Mouse (Mus musculus) forebrain, embryonic 11.5 days (tissue): Measurements from ENCODE around the gene Wrap53. TPM values are rescaled to one million over a fixed set of nuclear protein-coding genes. Genes with fewer than 3 reads are reported as not detected.

Source experiments
- ATAC-seq: fragments of 200-750 bp; cut with Nextera tagmentation; replicated peaks from 2 replicates; pipeline ENCODE4 v1.8.0; 2017; ENCODE audit warnings: moderate TSS enrichment; ENCODE audit not compliant: low FRiP score
- DNase-seq: peaks from one replicate; pipeline ENCODE4 v3.0.0-alpha.2; 2017; ENCODE audit warnings: low spot score
- H3K27ac ChIP-seq: fragments of 300-500 bp; sonication (generic); 2 replicates; pipeline ENCODE4 v1.5.1; 2014; ENCODE audit warnings: low read depth, low read length
- H3K27me3 ChIP-seq: fragments of 300-500 bp; sonication (generic); 2 replicates; pipeline ENCODE4 v1.6.1; 2014; ENCODE audit warnings: mild to moderate bottlenecking, low read length, mixed read lengths; ENCODE audit not compliant: control insufficient read depth, insufficient read depth
- H3K36me3 ChIP-seq: fragments of 300-500 bp; sonication (generic); 2 replicates; pipeline ENCODE4 v1.6.1; 2014; ENCODE audit warnings: mild to moderate bottlenecking, low read length, moderate library complexity, mixed read lengths; ENCODE audit not compliant: control insufficient read depth, insufficient read depth
- H3K4me1 ChIP-seq: fragments of 300-500 bp; sonication (generic); replicated peaks from 2 replicates; pipeline ENCODE4 v1.6.1; 2014; ENCODE audit warnings: low read length, mixed read lengths; ENCODE audit not compliant: control insufficient read depth, insufficient read depth
- H3K4me2 ChIP-seq: fragments of 300-500 bp; sonication (generic); 2 replicates; pipeline ENCODE4 v1.6.1; 2014; ENCODE audit warnings: low read depth, mild to moderate bottlenecking, low read length, moderate library complexity, mixed read lengths; ENCODE audit not compliant: severe bottlenecking
- H3K4me3 ChIP-seq: fragments of 300-500 bp; sonication (generic); 2 replicates; pipeline ENCODE4 v1.5.1; 2014; ENCODE audit warnings: low read depth, low read length
- H3K9ac ChIP-seq: fragments of 300-500 bp; sonication (generic); 2 replicates; pipeline ENCODE4 v1.6.1; 2014; ENCODE audit warnings: low read length
- H3K9me3 ChIP-seq: fragments of 300-500 bp; sonication (generic); 2 replicates; pipeline ENCODE4 v1.6.1; 2016; ENCODE audit warnings: low read length, mixed read lengths; ENCODE audit not compliant: control insufficient read depth
- WGBS: fragments of 180-500 bp; shearing (Covaris S2); extraction: QIAGEN DNeasy Blood & Tissue Kit; methylation state at CpG from one replicate; pipeline ENCODE4 v1.1.7; 2014; 5-methylcytosine and 5-hydroxymethylcytosine counted together
- polyA plus RNA-seq: library from polyadenylated mRNA; unstranded; fragments of >200 nt; fragmentation: Nextera tagmentation; extraction: Ambion mirVana; gene quantifications from 2 replicates; pipeline ENCODE4 v1.2.1, GENCODE M21; 2014

Wrap53 gene
- polyA plus RNA-seq, 1 experiment from 2014 or later: 39.3 TPM

DNA sequence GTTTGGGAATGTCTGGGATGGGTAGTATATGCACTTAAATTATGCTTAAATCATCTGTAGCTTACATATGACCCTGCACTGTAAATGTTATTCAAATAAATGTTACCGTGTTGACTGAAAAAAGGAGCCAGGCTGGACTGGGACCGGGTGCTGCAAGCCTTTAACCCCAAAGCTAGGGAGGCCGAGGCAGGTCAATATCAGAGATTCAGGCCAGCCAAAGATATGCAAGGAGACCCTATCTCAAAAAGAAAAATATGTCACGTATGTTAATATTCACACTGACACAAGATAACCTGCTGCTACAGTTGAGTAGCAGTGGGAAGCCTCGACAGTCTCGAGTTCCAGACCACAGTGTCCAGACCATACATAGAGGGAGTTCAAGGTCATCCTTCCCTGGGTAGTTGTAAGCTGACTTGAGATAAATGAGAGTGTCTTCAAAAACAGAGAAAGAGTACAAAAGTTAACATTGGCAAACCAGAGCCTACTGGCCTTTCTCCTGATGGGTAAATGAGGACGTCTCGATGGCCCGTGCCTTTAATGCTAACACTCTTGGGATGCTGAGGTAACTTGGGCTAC is 2.3 kb upstream of the Wrap53 start:
- H3K4me2 ChIP-seq: peak overlapping the region; percentile 69
- ATAC-seq (no peak), DNase-seq (no peak)
- H3K36me3 ChIP-seq: no peaks in the 10 kb centered on the region
- no peak overlapping the region for H3K27ac ChIP-seq
- peaks cover 9% of the 10 kb centered on the region for H3K4me1 ChIP-seq
- no peak overlapping the region for H3K9ac ChIP-seq
- WGBS: 67% methylated on average over 9 of the region's 9 CpGs
- H3K4me3 ChIP-seq: peak overlapping the region; percentile 81
- H3K27me3 ChIP-seq: no peaks in the 10 kb centered on the region
- H3K9me3 ChIP-seq: no peaks in the 10 kb centered on the region

DNA sequence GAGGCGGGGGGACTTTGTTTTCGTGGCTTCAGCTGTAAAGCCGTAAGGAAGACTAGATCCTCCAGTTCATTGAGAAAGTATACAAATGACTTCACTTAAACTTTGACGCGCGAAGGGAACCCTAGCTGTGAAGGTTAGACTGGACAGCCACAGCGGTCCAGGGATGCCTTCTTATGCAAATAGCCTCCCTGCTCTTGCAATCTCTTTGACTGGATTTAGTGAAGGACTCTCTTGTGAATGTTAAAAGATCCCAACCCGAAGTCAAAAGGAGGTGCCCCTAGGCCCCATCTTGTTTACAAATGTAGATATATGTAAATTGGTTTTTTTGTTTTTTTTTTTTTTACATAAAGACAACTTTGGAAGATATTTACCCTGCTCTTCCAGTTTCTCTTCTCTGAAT is 1.8 kb upstream of the Wrap53 start:
- DNase-seq (no peak), ATAC-seq (no peak)
- Histone ChIP-seq H3K27ac (peak overlapping the region; percentile 84; the same call in 1 of the 2 replicates), H3K9me3 (no peaks in the 10 kb centered on the region), H3K36me3 (no peaks in the 10 kb centered on the region), H3K4me1 (peaks cover 13% of the 10 kb centered on the region), H3K27me3 (no peaks in the 10 kb centered on the region), H3K4me2 (peak overlapping the region; percentile 69), H3K9ac (peak overlapping the region; percentile 77), H3K4me3 (peak overlapping the region; percentile 81)
- WGBS: 1% methylated on average over 8 of the region's 8 CpGs

DNA sequence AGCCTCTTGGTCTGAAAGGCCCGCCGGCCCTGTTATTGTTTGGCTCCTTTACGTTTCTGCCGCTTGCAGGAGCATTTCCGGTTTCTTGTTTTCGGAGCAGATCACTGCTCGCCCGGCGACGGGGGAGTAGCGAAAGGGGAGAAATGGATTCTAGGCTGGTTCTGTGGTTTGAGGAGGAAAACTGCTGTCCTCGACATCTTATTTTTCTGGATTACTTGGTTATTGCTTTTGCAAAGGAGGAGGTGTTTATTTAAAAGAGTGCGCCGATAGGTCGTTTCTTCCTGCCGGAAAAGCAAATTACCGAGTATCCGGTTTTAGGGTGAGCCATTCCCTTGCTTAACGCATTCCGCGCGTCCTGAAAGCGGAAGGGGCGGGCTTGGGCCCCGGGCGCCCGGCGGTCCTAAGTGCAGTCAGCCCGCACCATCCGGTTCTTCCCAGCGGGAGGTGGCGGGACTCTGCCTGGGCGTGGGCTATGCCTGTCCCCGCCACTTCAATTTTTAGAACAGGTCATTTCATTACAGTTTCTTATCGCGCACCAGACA is 1.2 kb upstream of the Wrap53 start:
- Histone ChIP-seq H3K4me3 (peak overlapping the region; percentile 81), H3K36me3 (no peaks in the 10 kb centered on the region), H3K4me2 (peak overlapping the region; percentile 69), H3K27ac (peak overlapping the region; percentile 84), H3K9ac (peak overlapping the region; percentile 77), H3K4me1 (peaks cover 15% of the 10 kb centered on the region), H3K27me3 (no peaks in the 10 kb centered on the region), H3K9me3 (no peaks in the 10 kb centered on the region)
- peak; percentile 94 for DNase-seq
- under 1% methylated on average over 36 of the region's 36 CpGs for WGBS
- ATAC-seq: peak; percentile 80

DNA sequence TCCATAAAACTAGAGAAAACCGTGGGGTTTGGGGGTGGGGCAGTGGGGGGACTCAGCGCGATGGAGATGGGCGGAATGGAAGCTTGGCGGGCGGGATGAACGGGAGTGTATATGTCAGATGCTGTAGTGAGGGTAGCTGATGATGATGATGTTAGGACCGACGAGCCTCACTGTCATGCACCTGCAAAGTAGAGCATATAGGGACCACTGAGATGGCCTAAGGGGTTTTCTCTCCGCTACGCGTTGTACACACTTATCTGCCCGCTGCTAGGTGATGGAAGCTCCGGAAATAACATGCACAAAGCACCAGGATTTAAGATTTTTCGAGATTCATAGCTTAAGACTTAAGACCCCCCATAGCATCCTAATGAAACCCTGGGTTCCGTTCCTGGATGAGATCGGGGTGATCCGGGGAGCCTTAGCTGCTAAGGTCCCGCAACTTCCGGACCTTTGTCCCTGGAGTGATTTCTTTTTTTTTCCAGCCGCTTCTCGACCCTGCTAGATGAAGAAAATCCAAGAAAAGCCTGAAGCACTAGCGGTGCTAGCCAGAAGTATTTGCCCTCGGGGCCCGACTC is 604 bp upstream of the Wrap53 start:
- no peaks in the 10 kb centered on the region for H3K27me3 ChIP-seq
- peak overlapping the region; percentile 84 for H3K27ac ChIP-seq
- no peaks in the 10 kb centered on the region for H3K9me3 ChIP-seq
- peak overlapping the region; percentile 81 for H3K4me3 ChIP-seq
- H3K36me3 ChIP-seq: no peaks in the 10 kb centered on the region
- H3K9ac ChIP-seq: peak overlapping the region; percentile 77
- ATAC-seq (0 out of 2 replicates have a peak, but pooled peaks have one; percentile 3), DNase-seq (no peak)
- peak overlapping the region; percentile 69 for H3K4me2 ChIP-seq
- WGBS: under 1% methylated on average over 25 of the region's 25 CpGs
- H3K4me1 ChIP-seq: peaks cover 16% of the 10 kb centered on the region

DNA sequence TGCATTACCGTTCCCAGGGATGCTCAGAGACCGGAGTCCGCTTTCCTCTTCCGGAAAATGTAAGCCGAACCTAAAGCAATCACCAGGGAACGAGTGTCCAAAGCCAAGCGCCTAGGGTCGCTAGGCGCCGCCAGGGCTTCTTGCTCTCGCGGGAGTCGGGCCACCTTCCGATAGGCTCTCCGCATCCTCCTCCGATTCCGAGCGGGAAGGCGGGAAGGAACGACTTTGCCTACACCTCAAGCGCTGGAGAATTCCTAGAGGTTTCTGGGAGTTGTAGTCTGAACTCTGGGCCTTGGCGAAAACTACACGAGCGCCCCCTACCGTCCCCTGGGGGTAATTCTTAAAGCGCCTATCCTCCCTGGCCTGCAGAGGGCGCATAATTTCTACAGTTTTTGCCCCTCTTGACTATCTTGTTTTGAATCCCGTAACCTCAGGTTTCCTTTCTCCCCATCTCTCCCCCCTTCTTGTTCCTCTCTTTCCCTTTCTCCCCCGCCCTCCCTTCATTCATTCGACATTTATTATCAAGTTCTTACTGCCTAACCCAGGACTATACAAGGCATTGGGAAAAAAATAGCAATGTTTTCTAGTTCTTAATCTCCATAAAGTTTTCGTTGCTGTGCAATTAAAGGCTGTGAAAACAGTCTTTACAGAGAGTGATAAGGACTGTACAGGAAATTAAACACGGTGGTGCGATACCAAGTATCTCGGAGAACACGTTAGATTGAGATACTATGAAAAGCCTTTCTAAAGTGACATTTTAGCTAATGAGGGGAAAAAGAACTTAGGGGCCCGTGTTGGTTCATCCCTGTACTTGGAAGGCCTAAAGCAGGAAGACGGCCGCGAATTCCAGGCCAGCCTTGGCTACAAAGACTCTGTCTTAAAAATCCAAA is 682 bp downstream of the Wrap53 start:
- peak; percentile 98 for DNase-seq
- no peaks in the 10 kb centered on the region for H3K9me3 ChIP-seq
- H3K27me3 ChIP-seq: no peaks in the 10 kb centered on the region
- peak overlapping the region; percentile 69 for H3K4me2 ChIP-seq
- peak overlapping the region; percentile 73; the same call in 1 of the 2 replicates for H3K27ac ChIP-seq
- ATAC-seq: peak; percentile 86
- peak overlapping the region; percentile 81 for H3K4me3 ChIP-seq
- H3K36me3 ChIP-seq: 0 out of 2 replicates have a peak, but pooled peaks cover 3% of the 10 kb centered on the region
- H3K9ac ChIP-seq: peak overlapping the region; percentile 88
- peaks cover 16% of the 10 kb centered on the region for H3K4me1 ChIP-seq
- 3% methylated on average over 39 of the region's 39 CpGs for WGBS

GRCm38 (mm10) chr11:69578301-69578700 is 1.8 kb downstream of the Wrap53 start:
- Histone ChIP-seq H3K27ac (no peak overlapping the region), H3K9me3 (no peaks in the 10 kb centered on the region), H3K4me1 (peaks cover 16% of the 10 kb centered on the region), H3K9ac (peak overlapping the region; percentile 88), H3K4me3 (peak overlapping the region; percentile 81), H3K27me3 (no peaks in the 10 kb centered on the region), H3K36me3 (peaks cover 3% of the 10 kb centered on the region; the same call in 1 of the 2 replicates), H3K4me2 (peak overlapping the region; percentile 67)
- ATAC-seq (no peak), DNase-seq (no peak)
- 14% methylated on average over 15 of the region's 15 CpGs for WGBS

DNA sequence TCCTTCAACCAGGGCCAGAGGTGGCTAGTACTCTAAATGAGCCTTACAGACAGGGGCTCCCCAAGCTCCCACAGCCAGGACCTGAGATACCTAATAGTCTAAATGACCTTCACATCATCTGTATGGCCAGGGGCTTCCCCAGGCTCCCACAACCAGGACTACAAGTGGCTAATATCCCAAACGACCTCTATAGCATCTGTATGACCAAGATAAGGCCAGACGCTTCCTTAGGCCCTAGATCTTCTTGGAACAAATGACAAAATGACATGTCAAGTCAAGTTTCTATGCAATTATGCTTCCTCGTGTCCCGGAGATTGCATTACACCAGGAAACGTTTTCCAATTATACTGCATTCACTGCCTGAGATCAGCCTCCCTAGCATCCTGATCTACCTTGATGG is 3.7 kb downstream of the Wrap53 start:
- H3K9me3 ChIP-seq: no peaks in the 10 kb centered on the region
- peaks cover 3% of the 10 kb centered on the region; the same call in 1 of the 2 replicates for H3K36me3 ChIP-seq
- 81% methylated on average over 5 of the region's 5 CpGs for WGBS
- DNase-seq: no peak
- no peak overlapping the region for H3K27ac ChIP-seq
- no peak overlapping the region for H3K4me3 ChIP-seq
- no peak for ATAC-seq
- no peaks in the 10 kb centered on the region for H3K27me3 ChIP-seq
- H3K9ac ChIP-seq: no peak overlapping the region
- H3K4me2 ChIP-seq: no peak overlapping the region
- peaks cover 16% of the 10 kb centered on the region for H3K4me1 ChIP-seq

GRCm38 (mm10) chr11:69575220-69575619 is 4.8 kb downstream of the Wrap53 start:
- Histone ChIP-seq H3K9ac (no peak overlapping the region), H3K36me3 (peaks cover 7% of the 10 kb centered on the region; the same call in 1 of the 2 replicates), H3K9me3 (no peaks in the 10 kb centered on the region), H3K4me2 (no peak overlapping the region), H3K27me3 (no peaks in the 10 kb centered on the region), H3K4me1 (peaks cover 16% of the 10 kb centered on the region), H3K4me3 (no peak overlapping the region), H3K27ac (no peak overlapping the region)
- no peak for DNase-seq
- no peak for ATAC-seq
- WGBS: 75% methylated on average over 3 of the region's 3 CpGs
